Mouse (Mus musculus) hindbrain, embryonic 11.5 days (tissue): ENCODE results near the gene Gpx5. TPM values are rescaled to one million over a fixed set of nuclear protein-coding genes. Genes with fewer than 3 reads are reported as not detected.

Experiments
- ATAC-seq: fragments of 200-750 bp; cut with Nextera tagmentation; 2 replicates; pipeline ENCODE4 v1.8.0; 2017; ENCODE audit warnings: mild to moderate bottlenecking, moderate TSS enrichment, moderate library complexity; ENCODE audit not compliant: low FRiP score
- DNase-seq: peaks from one replicate; pipeline ENCODE4 v3.0.0-alpha.2; 2015; ENCODE audit warnings: low spot score
- H3K27ac ChIP-seq: fragments of 300-500 bp; sonication (generic); 2 replicates; pipeline ENCODE4 v1.5.1; 2014; ENCODE audit warnings: mild to moderate bottlenecking, low read depth, low read length
- H3K27me3 ChIP-seq: fragments of 300-500 bp; sonication (generic); 2 replicates; pipeline ENCODE4 v1.6.1; 2014; ENCODE audit warnings: mild to moderate bottlenecking, low read length, moderate library complexity, mixed read lengths; ENCODE audit not compliant: control insufficient read depth, insufficient read depth
- H3K36me3 ChIP-seq: fragments of 300-500 bp; sonication (generic); 2 replicates; pipeline ENCODE4 v1.6.1; 2014; ENCODE audit warnings: mild to moderate bottlenecking, low read length, moderate library complexity, mixed read lengths; ENCODE audit not compliant: control insufficient read depth, insufficient read depth
- H3K4me1 ChIP-seq: fragments of 300-500 bp; sonication (generic); replicated peaks from 2 replicates; pipeline ENCODE4 v1.6.1; 2014; ENCODE audit warnings: low read length, mixed read lengths; ENCODE audit not compliant: control insufficient read depth, insufficient read depth
- H3K4me2 ChIP-seq: fragments of 300-500 bp; sonication (generic); replicated peaks from 2 replicates; pipeline ENCODE4 v1.6.1; 2014; ENCODE audit warnings: mild to moderate bottlenecking, low read depth, low read length
- H3K4me3 ChIP-seq: fragments of 300-500 bp; sonication (generic); 2 replicates; pipeline ENCODE4 v1.5.1; 2014; ENCODE audit warnings: low read depth, low read length
- H3K9ac ChIP-seq: fragments of 300-500 bp; sonication (generic); 2 replicates; pipeline ENCODE4 v1.6.1; 2014; ENCODE audit warnings: low read depth, low read length
- H3K9me3 ChIP-seq: fragments of 300-500 bp; sonication (generic); 2 replicates; pipeline ENCODE4 v1.6.1; 2016; ENCODE audit warnings: low read length; ENCODE audit not compliant: control insufficient read depth
- WGBS: fragments of 180-500 bp; shearing (Covaris S2); extraction: QIAGEN DNeasy Blood & Tissue Kit; methylation state at CpG from one replicate; pipeline ENCODE4 v1.1.7; 2014; 5-methylcytosine and 5-hydroxymethylcytosine counted together
- polyA plus RNA-seq: library from polyadenylated mRNA; unstranded; fragments of >200 nt; fragmentation: Nextera tagmentation; extraction: Ambion mirVana; gene quantifications from 2 replicates; pipeline ENCODE4 v1.2.1, GENCODE M21; 2014

Gene Gpx5
- polyA plus RNA-seq, 1 experiment from 2014 or later = not detected

DNA sequence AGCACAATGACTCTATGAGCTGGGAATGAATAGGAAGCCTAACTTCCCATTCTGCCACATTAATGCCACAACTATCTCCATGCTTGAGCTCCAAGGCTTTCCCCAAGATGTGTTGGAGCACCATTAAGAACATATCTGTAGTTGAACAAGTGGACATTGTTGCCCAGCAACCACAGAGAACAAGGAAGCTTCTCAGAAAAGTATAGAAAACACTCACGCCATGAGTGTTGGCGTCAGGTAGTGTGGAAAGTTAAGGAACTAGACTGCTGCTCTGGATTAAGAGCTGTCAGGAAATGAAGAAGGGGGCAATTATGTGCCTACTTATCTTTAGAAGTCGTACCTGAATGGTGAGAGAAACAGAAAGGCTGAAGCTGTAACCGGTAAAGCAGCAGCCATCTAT, 21.4 kb upstream of the Gpx5 start:
- Histone ChIP-seq H3K27ac (no peak overlapping the region), H3K36me3 (no peaks in the 10 kb centered on the region), H3K9me3 (no peaks in the 10 kb centered on the region), H3K4me3 (no peak overlapping the region), H3K4me1 (no peaks in the 10 kb centered on the region), H3K27me3 (no peaks in the 10 kb centered on the region), H3K4me2 (no peak overlapping the region), H3K9ac (no peak overlapping the region)
- 83% methylated on average over 4 of the region's 4 CpGs for WGBS
- ATAC-seq = no peak
- no peak for DNase-seq

DNA sequence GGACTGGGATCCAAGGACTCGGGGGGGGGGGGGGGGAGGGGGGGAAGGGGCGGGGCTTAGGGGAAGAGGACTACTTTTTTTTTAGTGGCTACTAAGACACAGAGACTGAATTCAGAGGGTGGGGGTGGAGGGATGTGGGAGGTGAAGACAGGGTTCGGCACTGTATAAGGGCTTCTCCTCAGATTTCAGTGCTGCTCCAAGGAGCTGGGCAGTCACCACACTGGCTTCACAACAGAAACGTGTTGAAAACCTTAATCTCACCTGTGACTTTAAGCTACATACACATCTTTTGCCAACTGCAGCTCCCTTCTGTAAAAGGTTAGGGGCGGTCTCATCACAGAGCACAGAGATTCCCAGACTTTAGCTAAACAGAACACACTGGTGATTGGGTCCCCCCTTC, 20.3 kb upstream of the Gpx5 start:
- ATAC-seq = no peak
- H3K36me3 ChIP-seq = no peaks in the 10 kb centered on the region
- WGBS = 47% methylated on average over 3 of the region's 5 CpGs
- H3K9me3 ChIP-seq = no peaks in the 10 kb centered on the region
- no peak overlapping the region for H3K4me2 ChIP-seq
- H3K9ac ChIP-seq = no peak overlapping the region
- no peaks in the 10 kb centered on the region for H3K4me1 ChIP-seq
- no peaks in the 10 kb centered on the region for H3K27me3 ChIP-seq
- no peak for DNase-seq
- H3K27ac ChIP-seq = no peak overlapping the region
- no peak overlapping the region for H3K4me3 ChIP-seq

DNA sequence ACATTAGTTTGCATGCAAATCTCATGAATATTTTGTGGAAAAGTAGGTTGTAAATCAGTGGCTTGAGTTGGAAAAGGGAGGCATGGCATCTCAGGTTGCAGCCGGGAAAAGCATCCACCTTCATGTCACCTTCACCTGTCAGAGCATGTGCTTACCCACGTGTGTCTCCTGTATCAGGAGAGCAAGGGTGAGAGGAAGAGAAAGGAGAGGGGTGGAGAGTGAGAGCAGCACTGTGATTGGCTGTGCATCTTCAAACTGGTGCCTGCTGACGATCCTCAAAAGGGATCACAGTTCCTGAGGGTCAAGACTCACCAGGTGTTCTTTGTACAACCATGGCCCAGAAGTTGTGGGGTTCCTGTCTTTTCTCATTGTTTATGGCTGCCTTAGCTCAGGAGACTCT, 19.4 kb upstream of the Gpx5 start, which contains the start of gene Gpx6:
TSS of gene Gpx6 (plus strand) at position 200 of the 400 bp plus-strand sequence.
- Histone ChIP-seq H3K4me3 (no peak within 1 kb of the TSS), H3K4me1 (no peaks in the 10 kb centered on the region), H3K9ac (no peak within 1 kb of the TSS), H3K27me3 (no peaks in the 10 kb centered on the region), H3K36me3 (no peaks in the 10 kb centered on the region), H3K9me3 (no peaks in the 10 kb centered on the region), H3K27ac (no peak within 1 kb of the TSS), H3K4me2 (no peak within 1 kb of the TSS)
- no peak for DNase-seq
- ATAC-seq = no peak
- 22% methylated on average over 3 of the region's 3 CpGs for WGBS

DNA sequence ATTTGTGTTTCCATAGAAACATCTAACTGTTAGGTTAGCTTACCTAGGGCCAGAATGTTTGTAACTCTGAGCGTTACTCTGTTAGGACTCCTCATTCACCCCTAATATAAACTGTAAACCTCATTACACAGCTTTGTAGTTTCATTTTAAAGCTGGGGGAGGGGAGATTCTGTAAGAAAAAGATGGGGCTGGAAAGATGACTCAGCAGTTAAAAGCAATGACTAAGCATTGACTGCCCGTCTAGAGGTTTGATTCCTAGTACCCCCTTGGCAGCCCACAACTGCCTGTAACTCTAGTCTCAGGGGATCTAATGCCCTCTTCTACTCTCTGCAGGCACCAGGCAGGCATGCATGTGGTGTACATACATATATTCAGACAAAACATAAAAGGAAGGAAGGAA, 17.3 kb upstream of the Gpx5 start:
- Histone ChIP-seq H3K4me2 (no peak overlapping the region), H3K27ac (no peak overlapping the region), H3K9me3 (no peaks in the 10 kb centered on the region), H3K36me3 (no peaks in the 10 kb centered on the region), H3K27me3 (no peaks in the 10 kb centered on the region), H3K9ac (no peak overlapping the region), H3K4me3 (no peak overlapping the region), H3K4me1 (no peaks in the 10 kb centered on the region)
- ATAC-seq = no peak
- WGBS = 74% methylated on average over 2 of the region's 2 CpGs
- DNase-seq = no peak

DNA sequence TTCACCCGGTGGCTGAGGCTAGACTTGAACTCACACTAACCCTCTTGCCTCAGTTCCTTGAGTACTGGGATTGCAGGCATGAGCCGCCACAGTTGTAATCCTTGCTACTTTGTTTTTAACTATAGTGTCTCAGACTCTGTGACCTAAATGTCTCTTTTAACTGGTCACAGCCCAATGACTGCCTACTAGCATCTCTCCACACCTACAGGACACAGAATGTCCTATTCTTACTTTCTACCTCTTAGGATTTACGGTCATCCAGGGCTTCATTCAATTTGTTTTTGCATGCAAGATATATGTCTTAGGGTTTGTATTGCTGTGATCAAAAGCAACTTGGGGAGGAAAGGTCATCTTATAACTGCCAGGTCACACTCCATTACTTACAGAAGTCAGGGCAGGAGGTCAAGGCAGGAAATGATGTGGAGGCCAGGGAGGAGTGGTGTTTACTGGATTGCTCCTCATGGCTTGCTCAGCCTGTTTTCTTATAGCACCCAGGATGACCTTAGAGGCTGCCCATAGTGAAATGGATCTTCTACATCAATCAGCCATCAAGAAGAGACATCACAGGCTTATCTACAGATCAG, 12.0 kb upstream of the Gpx5 start:
- H3K36me3 ChIP-seq = no peaks in the 10 kb centered on the region
- 86% methylated on average over 3 of the region's 3 CpGs for WGBS
- no peaks in the 10 kb centered on the region for H3K9me3 ChIP-seq
- no peaks in the 10 kb centered on the region for H3K27me3 ChIP-seq
- no peaks in the 10 kb centered on the region for H3K4me1 ChIP-seq
- no peak overlapping the region for H3K4me3 ChIP-seq
- no peak overlapping the region for H3K9ac ChIP-seq
- no peak for DNase-seq
- no peak overlapping the region for H3K4me2 ChIP-seq
- ATAC-seq = no peak
- no peak overlapping the region for H3K27ac ChIP-seq

DNA sequence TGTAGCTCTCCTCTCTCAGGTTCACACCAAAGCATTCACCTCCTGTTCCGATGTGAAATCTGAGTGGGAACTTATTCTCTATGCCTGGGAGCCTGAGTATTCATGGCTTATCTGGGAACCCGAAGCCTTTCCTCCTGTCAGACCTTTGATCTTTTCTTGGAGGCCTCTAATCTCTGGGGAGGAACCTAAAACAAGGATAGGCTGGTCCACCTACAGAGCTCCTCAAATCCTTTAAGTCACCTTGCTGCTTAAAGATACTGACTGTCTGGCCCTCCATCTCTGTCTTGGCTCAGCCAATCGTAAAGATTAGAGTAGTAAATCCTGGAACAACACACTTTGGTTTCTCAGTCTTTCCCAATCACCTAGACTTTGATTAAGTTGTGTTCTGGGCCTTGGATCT, 6.0 kb upstream of the Gpx5 start:
- H3K27ac ChIP-seq = no peak overlapping the region
- no peaks in the 10 kb centered on the region for H3K36me3 ChIP-seq
- ATAC-seq (no peak), DNase-seq (no peak)
- no peak overlapping the region for H3K4me2 ChIP-seq
- WGBS = 57% methylated on average over 3 of the region's 3 CpGs
- H3K4me3 ChIP-seq = no peak overlapping the region
- H3K4me1 ChIP-seq = no peaks in the 10 kb centered on the region
- no peaks in the 10 kb centered on the region for H3K9me3 ChIP-seq
- H3K9ac ChIP-seq = no peak overlapping the region
- no peaks in the 10 kb centered on the region for H3K27me3 ChIP-seq

DNA sequence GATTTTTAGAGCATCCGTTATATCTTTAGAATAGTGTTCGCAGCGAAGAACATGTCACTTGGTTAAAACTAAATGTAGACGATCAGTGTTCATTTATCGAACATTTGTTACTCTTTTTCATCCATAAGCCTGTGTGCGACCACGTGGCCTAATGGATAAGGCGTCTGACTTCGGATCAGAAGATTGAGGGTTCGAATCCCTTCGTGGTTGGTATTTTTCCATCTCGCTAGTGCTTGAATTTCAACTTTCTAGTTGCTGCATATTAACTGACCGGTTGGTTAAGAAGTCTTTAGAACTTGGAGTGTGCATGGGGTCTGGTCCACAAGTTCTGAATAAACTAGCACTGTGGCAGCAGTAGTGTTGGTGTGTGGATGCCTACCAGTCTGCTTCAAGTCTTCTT, 13.0 kb downstream of the Gpx5 start:
- Histone ChIP-seq H3K27ac (no peak overlapping the region), H3K9ac (peak overlapping the region; percentile 31; the same call in 1 of the 2 replicates), H3K4me1 (peaks cover 3% of the 10 kb centered on the region; the same call in 1 of the 2 replicates), H3K36me3 (no peaks in the 10 kb centered on the region), H3K27me3 (peaks cover 2% of the 10 kb centered on the region), H3K9me3 (no peaks in the 10 kb centered on the region), H3K4me2 (peak overlapping the region; percentile 41), H3K4me3 (peak overlapping the region; percentile 45)
- WGBS = 0% methylated on average over 13 of the region's 13 CpGs
- peak; percentile 94 for DNase-seq
- peak; percentile 69 for ATAC-seq

DNA sequence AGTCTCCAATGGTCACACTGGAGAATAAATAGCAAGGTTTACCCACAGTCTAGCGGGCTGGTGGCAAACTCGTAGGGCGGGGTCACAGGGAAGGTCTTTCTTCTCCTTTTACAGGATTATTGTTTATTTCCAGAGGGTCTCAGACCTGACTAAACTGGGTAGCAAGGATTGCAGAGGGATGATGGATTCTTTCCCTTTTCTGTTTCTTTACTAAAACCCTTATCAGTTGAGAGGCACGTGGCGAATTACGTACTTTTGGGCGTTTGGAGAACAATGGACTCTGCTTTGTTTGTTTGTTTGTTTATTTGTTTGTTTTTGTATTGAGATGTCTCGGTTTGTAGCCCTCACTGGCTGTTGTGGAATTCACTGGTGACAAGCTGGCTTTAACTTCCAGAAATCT, 13.5 kb downstream of the Gpx5 start:
- Histone ChIP-seq H3K27ac (no peak overlapping the region), H3K36me3 (no peaks in the 10 kb centered on the region), H3K4me3 (peak overlapping the region; percentile 45), H3K9me3 (no peaks in the 10 kb centered on the region), H3K4me1 (peaks cover 3% of the 10 kb centered on the region; the same call in 1 of the 2 replicates), H3K27me3 (peaks cover 2% of the 10 kb centered on the region), H3K9ac (peak overlapping the region; percentile 31; the same call in 1 of the 2 replicates), H3K4me2 (peak overlapping the region; percentile 41)
- 8% methylated on average over 8 of the region's 8 CpGs for WGBS
- ATAC-seq (no peak), DNase-seq (no peak)

DNA sequence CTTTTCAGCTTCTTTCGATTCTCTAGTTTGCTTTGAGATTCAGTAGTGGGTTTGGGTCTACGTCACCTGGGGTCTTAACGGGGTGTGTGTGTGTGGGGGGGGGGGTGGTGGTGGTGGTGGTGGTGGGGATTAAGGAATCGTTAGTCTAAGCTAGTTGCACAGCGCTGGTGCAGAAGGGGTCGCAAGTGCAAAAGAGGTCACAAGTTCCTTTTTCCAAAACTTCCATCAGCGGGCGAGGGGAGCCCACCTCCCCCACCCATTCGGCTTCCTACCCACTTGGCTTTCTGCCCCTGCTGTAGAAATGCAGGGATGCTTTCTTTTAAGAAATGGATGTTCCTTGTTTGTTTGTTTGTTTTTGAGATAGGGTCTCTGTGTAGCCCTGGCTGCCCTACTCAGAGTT, 16.0 kb downstream of the Gpx5 start:
- WGBS = under 1% methylated on average over 9 of the region's 9 CpGs
- peak overlapping the region; percentile 51 for H3K4me3 ChIP-seq
- H3K9ac ChIP-seq = peak overlapping the region; percentile 53
- H3K36me3 ChIP-seq = no peaks in the 10 kb centered on the region
- H3K27ac ChIP-seq = no peak overlapping the region
- H3K4me1 ChIP-seq = peaks cover 3% of the 10 kb centered on the region; the same call in 1 of the 2 replicates
- DNase-seq = no peak
- peak overlapping the region; percentile 42 for H3K4me2 ChIP-seq
- H3K27me3 ChIP-seq = peaks cover 2% of the 10 kb centered on the region
- no peaks in the 10 kb centered on the region for H3K9me3 ChIP-seq
- ATAC-seq = no peak
